Mouse (Mus musculus) MEL (cell line): ENCODE results near the gene Plxnc1.

Experiments used
- CHD2 ChIP-seq: IDR thresholded peaks from 2 replicates; pipeline ENCODE4 v1.6.1; 2011; ENCODE audit warnings: low read length, improper control_type of control experiment
- CTCF ChIP-seq, 3 experiments: IDR thresholded peaks in 2 of 3; conservative IDR thresholded peaks in 1 of 3; 2 replicates each; pipeline ENCODE4 v1.5.1; 2011 to 2012; ENCODE audit warnings: low read length in 3 of 3, low read depth in 2 of 3, mild to moderate bottlenecking in 2 of 3, improper control_type of control experiment in 1 of 3, inconsistent platforms in 1 of 3, mixed read lengths in 1 of 3, moderate library complexity in 1 of 3; ENCODE audit not compliant: control insufficient read depth in 1 of 3, insufficient read depth in 1 of 3, poor library complexity in 1 of 3, severe bottlenecking in 1 of 3
- EP300 ChIP-seq, 2 experiments: IDR thresholded peaks; 2 replicates each; pipeline ENCODE4 v1.6.1; 2011; ENCODE audit warnings: improper control_type of control experiment in 2 of 2, low read length in 2 of 2, low read depth in 1 of 2, mild to moderate bottlenecking in 1 of 2
- GABPA ChIP-seq: IDR thresholded peaks from 2 replicates; pipeline ENCODE4 v1.6.1; 2012; ENCODE audit warnings: low read depth, mild to moderate bottlenecking, inconsistent platforms, low read length, improper control_type of control experiment, moderate library complexity
- GATA1 ChIP-seq: IDR thresholded peaks from 2 replicates; pipeline ENCODE4 v1.6.1; 2011; ENCODE audit warnings: low read depth, low read length, improper control_type of control experiment
- MXI1 ChIP-seq: IDR thresholded peaks from 2 replicates; pipeline ENCODE4 v1.6.1; 2011; ENCODE audit warnings: mild to moderate bottlenecking, low read depth, low read length, improper control_type of control experiment
- MYC ChIP-seq: IDR thresholded peaks from 2 replicates; pipeline ENCODE4 v1.6.1; 2011; ENCODE audit warnings: low read depth, mild to moderate bottlenecking, low read length, improper control_type of control experiment, moderate library complexity
- NRF1 ChIP-seq: IDR thresholded peaks from 2 replicates; pipeline ENCODE4 v1.6.1; 2014; ENCODE audit warnings: low read depth, mild to moderate bottlenecking, inconsistent platforms, low read length, improper control_type of control experiment, moderate library complexity; ENCODE audit not compliant: poor library complexity, insufficient read depth, severe bottlenecking
- POLR2A ChIP-seq, 2 experiments: IDR thresholded peaks; 2 replicates each; pipeline ENCODE4 v1.6.1; 2011 to 2012; ENCODE audit warnings: low read length in 2 of 2, mild to moderate bottlenecking in 2 of 2, control low read depth in 1 of 2, improper control_type of control experiment in 1 of 2, low read depth in 1 of 2, moderate library complexity in 1 of 2; ENCODE audit not compliant: control insufficient read depth in 1 of 2, insufficient read depth in 1 of 2, poor library complexity in 1 of 2
- SIN3A ChIP-seq: IDR thresholded peaks from 2 replicates; pipeline ENCODE4 v1.6.1; 2012; ENCODE audit warnings: low read length, improper control_type of control experiment, inconsistent platforms
- USF2 ChIP-seq, 2 experiments: IDR thresholded peaks; 2 replicates each; pipeline ENCODE4 v1.6.1; 2011 to 2012; ENCODE audit warnings: improper control_type of control experiment in 2 of 2, low read length in 2 of 2, borderline replicate concordance in 1 of 2, inconsistent platforms in 1 of 2, low read depth in 1 of 2, mild to moderate bottlenecking in 1 of 2; ENCODE audit not compliant: insufficient read depth in 1 of 2
- ZC3H11A ChIP-seq: IDR thresholded peaks from 2 replicates; pipeline ENCODE4 v1.6.1; 2012; ENCODE audit warnings: low read depth, mild to moderate bottlenecking, inconsistent platforms, low read length, improper control_type of control experiment
- ZKSCAN1 ChIP-seq: IDR thresholded peaks from 2 replicates; pipeline ENCODE4 v1.6.1; 2012; ENCODE audit warnings: low read depth, mild to moderate bottlenecking, inconsistent platforms, low read length, improper control_type of control experiment, moderate library complexity

DNA sequence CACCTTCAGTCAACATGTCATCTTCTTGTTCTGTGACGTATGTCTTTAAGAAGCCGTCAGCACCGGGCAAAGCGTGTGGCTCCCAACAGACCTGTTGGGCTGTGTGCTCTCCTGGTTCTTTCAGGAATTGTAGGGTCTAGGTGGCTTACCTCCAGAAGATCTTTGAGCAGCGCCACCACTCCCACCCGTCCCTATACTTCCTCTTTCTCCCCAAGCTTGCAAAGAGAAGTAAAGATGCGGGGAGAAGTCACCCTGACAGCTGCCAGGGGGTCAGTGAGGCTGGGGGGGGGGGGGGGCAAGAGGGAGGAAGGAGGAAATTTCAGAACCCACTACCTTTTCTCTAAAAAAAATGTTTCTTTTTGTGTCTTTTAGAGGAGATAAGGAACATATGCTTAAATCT lies 22.2 kb upstream of the Plxnc1 start:
- no peak for TF ChIP-seq ZKSCAN1
- no peak; a peak in 1 of 6 replicates for TF ChIP-seq CTCF (IDR thresholded peaks at IDR 0.05 in 2 of 3, conservative IDR thresholded peaks at IDR 0.05 in 1 of 3; ENCODE audit: control insufficient read depth in 1 of 3, insufficient read depth in 1 of 3, low read depth in 2 of 3, low read length in 3 of 3, poor library complexity in 1 of 3, severe bottlenecking in 1 of 3)
- no peak for TF ChIP-seq POLR2A (IDR thresholded peaks at IDR 0.05; ENCODE audit: control insufficient read depth in 1 of 2, insufficient read depth in 1 of 2, low read depth in 1 of 2, low read length in 2 of 2, poor library complexity in 1 of 2)
- TF ChIP-seq SIN3A: no peak
- no peak for TF ChIP-seq USF2 (IDR thresholded peaks at IDR 0.05; ENCODE audit: borderline replicate concordance in 1 of 2, insufficient read depth in 1 of 2, low read depth in 1 of 2, low read length in 2 of 2)
- TF ChIP-seq EP300 (IDR thresholded peaks at IDR 0.05; ENCODE audit: low read depth in 1 of 2, low read length in 2 of 2): no peak
- no peak for TF ChIP-seq GATA1
- TF ChIP-seq CHD2: no peak
- no peak for TF ChIP-seq MYC
- TF ChIP-seq GABPA: no peak
- TF ChIP-seq MXI1: no peak
- no peak for TF ChIP-seq NRF1
- TF ChIP-seq ZC3H11A: no peak
